Comparison of ENCODE assay signal across 15 mouse cellular contexts in genomic region chr6:129066530-129066929, GRCm38 (mm10). TPM values are rescaled to one million over a fixed set of nuclear protein-coding genes. Genes with fewer than 3 reads are reported as not detected.
"Had no signal": no experiment of that assay in that cellular context is flagged by ENCODE, and none has a peak within 500 bp of the region (broad histone marks: within the 10 kb centered on the region; RNA-seq: fewer than 3 reads in every experiment).

No protein-coding gene starts in this region.

- H3K4me3 ChIP-seq: liver, embryonic 15.5 days; lung, embryonic 15.5 days; megakaryocyte, embryonic 14.5 days; midbrain, embryonic 12.5 days; myocyte had no signal

- H3K27me3 ChIP-seq: liver, embryonic 15.5 days; lung, embryonic 15.5 days; megakaryocyte, embryonic 14.5 days; midbrain, embryonic 12.5 days had no signal

- H3K4me1 ChIP-seq: liver, embryonic 15.5 days; lung, embryonic 15.5 days; midbrain, embryonic 12.5 days had no signal

- H3K27ac ChIP-seq: liver, embryonic 15.5 days; lung, embryonic 15.5 days; macrophage; midbrain, embryonic 12.5 days had no signal

- DNase-seq: liver, postnatal 0 days; right cerebral cortex, postnatal 25 days had no signal

- H3K9ac ChIP-seq: liver, embryonic 15.5 days; liver, postnatal 0 days; lung, embryonic 15.5 days; midbrain, embryonic 12.5 days had no signal

- ATAC-seq: midbrain, embryonic 16.5 days had no signal

- H3K36me3 ChIP-seq: liver, embryonic 15.5 days; lung, embryonic 15.5 days; midbrain, embryonic 12.5 days had no signal

- H3K9me3 ChIP-seq: liver, embryonic 15.5 days; midbrain, embryonic 12.5 days had no signal

- H3K4me2 ChIP-seq: liver, embryonic 15.5 days; lung, embryonic 15.5 days; midbrain, embryonic 12.5 days had no signal

RNA-seq across cellular contexts. Expression of gene Klrb1f, which starts 20.8 kb away (rescaled TPM):
- polyA plus RNA-seq: midbrain, embryonic 12.5 days; myocyte had no signal

RNA-seq across cellular contexts. Expression of gene Clec2e, which starts 34.2 kb away (rescaled TPM):
- total RNA-seq: megakaryocyte progenitor cell, adult 5-6 weeks had no signal
- polyA plus RNA-seq: liver, embryonic 15.5 days; liver, postnatal 0 days; lung, embryonic 15.5 days; lung, postnatal 0 days; midbrain, embryonic 12.5 days; midbrain, embryonic 14.5 days; midbrain, embryonic 16.5 days; myocyte; neural tube, embryonic 11.5 days; neural tube, embryonic 14.5 days; stomach, embryonic 14.5 days had no signal
